Mouse (Mus musculus) erythroblast, adult 5-6 weeks (primary cell): Measurements from ENCODE around the gene Tspan3. TPM values are rescaled to one million over a fixed set of nuclear protein-coding genes. Genes with fewer than 3 reads are reported as not detected.

ENCODE experiments used
- ATAC-seq: replicated peaks from 2 replicates; pipeline ENCODE4 v1.8.0; 2016; ENCODE audit warnings: moderate number of reproducible peaks, mild to moderate bottlenecking, moderate TSS enrichment, inconsistent platforms; ENCODE audit not compliant: poor library complexity, low FRiP score, severe bottlenecking
- total RNA-seq, 2 experiments: library from RNA; stranded (forward) in 1 of 2; stranded (reverse) in 1 of 2; fragments of 150-400 nt in 1 of 2; fragments of 200-764, 138-1000 nt in 1 of 2; gene quantifications; 2 replicates each; pipeline versions ENCODE4 v1.2.3 to v1.2.4; 2015 to 2017; ENCODE audit warnings: low replicate concordance in 2 of 2

Gene Tspan3
- total RNA-seq, 2 experiments from 2014 or later = 6.9 to 18.2 TPM

DNA sequence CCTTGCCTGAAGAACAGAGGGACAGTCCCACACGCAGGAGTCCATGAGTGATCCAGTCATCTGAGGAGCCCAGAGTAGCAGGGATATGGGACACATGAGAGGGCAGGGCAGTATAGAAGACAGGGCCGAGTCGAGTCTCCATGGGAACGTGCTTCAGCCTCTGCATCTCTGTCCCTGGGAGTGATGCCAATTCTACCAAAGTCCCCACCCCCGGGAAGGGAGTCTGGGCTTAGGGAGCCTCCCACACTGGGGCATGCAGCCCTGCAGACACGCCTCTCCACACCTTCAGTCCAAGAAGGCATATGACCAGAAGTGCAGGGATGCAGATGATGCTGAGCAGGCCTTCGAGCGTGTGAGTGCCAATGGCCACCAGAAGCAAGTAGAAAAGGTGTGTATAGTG, 42.3 kb downstream of the Tspan3 start:
- ATAC-seq = no peak

DNA sequence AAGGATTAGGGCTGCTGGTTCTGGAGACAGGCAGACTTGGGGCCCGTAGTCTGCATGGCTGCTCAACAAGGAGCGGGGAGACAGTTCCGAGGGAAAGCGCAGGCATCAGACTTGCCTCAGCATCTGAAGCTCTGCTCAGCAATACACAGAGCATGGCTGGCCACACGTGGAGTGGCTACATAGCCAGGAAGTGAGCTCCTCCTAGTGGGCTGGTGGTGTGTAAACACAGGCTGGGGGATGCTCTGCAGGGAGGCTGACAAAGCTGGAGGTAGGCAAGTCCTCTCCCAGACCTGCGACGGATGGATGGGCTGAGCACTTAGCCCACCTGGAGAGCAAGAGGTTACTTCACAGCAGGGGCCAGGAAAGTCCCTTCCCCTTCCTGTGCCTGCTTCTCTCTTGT, 44.2 kb downstream of the Tspan3 start:
- no peak for ATAC-seq

DNA sequence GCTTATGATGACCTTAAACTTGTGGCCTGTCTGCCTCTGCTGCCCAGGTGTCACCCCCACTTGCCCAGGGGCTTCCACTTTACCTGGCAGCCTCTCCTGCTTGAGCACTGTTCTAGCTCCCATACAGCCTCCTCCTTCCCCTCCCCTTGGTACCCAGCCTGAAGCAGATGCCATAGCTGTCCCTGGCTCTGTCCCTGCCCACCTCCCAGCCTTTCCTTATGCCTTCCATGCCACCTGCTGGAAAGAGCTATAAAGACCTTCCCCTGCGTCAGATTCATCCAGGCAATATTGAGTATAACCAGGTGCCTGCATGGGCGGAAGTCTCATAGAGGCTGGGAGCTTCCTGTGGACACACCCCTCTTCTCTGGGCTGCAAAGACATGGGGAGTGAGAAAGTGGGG, 45.6 kb downstream of the Tspan3 start:
- no peak for ATAC-seq

DNA sequence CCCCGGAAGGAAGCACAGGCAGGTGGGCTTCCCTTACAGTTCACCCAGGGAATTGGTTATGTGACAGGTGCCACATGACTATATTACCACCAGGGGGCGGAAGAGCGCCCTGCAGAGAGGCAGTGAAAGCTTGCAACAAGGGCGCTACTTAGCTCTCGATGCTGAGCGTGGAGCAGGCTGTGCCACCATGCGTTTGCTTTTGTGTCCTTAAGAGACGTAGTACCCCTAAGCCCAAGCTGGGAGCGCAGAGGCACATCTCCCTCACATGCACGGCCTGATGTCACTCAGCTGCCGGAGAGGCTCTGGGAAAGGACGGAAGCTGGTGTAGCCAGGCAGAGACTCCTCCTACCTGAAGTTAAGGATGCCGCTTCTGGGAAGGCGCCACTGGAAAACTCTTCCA, 46.7 kb downstream of the Tspan3 start:
- ATAC-seq = 0 out of 2 replicates have a peak, but pooled peaks have one; percentile 60

DNA sequence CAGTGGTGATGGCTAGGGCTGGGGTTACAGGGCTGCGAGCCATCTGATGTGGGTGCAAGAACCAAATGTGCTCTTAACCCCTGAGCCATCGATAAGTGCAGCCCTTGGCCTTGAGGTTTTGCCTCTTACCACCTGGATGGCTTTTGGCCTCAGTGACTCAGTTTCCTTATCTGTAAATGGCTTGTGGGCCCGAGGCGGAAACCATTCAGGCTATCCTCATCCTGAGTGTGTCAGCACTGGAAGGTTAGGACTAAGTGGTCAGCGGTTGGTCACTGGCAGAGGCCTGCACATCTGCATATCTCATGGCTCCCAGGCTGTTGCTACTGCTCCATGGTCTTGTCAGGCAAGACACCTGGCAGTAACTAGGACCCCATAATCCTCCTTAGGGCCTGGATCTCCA, 47.2 kb downstream of the Tspan3 start:
- no peak for ATAC-seq

DNA sequence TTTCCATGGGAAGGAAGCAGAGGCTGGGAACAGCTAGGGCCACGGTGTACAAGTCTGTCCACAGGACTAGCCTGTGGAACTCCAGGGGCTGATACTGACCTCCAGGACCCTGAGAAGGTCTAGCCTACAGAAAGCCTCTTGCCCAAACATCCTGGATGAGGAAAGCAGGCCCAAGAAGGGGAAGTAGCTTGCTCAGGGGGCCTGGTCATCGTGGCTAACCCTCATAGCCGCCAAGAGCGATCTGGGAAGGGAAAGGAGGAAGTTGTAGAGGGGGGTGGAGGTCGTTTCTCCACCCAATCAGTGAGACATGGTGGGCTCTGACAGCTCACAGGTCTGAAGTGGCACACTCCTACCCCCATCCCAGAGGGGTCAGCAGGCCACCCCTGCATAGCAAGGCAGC, 57.1 kb downstream of the Tspan3 start:
- no peak for ATAC-seq

DNA sequence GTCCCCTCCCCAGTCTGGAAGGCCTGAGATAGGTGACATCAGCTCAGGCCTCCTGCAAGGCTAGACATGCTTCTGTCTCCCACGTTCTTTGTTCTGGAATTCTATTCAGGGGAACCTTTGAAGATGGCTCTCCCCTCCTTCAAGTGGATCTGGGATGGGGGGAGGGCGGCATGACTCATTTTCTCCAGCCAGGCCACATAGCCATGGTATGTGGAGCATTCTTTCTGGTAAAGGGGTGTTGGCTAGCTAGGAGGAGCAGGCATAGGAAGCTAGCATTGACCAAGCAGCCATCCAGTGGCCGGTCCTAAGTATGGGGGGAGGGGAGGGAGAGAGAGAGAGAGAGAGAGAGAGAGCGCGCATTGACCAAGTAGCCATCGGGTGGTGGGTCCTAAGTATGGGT, 57.8 kb downstream of the Tspan3 start:
- no peak for ATAC-seq

DNA sequence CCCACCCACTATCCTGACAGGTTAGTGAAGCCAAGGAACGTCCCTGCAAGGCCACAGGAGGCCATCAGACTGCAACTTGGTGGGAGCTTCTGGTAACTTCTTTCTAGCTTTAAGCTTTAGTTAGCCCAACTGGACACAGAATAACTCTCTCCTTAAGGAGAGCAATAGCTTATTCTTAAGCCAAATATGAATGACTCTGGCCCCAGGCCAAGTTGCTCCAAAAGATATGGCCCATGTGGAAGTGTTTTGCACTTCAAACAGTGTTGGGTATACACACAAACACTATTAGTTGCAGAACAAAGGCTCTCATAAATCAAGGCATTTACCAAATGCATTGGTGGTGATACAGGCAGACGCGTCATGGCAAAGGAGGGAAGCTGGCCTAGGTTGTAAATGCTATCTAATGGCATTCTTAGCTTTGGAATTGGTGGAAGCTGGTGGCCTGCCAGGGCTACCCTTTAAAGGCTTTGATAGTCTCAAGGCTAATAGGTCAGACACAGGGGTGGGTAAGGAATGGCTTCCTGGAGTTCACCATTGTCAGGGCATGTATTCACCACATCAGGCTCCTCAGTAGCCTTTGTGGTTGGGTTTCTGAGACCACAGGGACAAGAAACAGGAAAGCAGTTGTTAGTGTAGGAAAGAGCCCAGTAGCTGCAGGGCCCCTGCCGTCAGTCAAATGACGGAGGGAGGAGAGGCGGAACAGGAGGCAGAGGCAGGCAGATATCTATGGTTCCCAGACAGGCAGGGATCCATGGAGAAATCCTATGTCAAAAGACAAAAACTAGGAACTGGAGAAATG, 58.8 kb downstream of the Tspan3 start:
- no peak for ATAC-seq

DNA sequence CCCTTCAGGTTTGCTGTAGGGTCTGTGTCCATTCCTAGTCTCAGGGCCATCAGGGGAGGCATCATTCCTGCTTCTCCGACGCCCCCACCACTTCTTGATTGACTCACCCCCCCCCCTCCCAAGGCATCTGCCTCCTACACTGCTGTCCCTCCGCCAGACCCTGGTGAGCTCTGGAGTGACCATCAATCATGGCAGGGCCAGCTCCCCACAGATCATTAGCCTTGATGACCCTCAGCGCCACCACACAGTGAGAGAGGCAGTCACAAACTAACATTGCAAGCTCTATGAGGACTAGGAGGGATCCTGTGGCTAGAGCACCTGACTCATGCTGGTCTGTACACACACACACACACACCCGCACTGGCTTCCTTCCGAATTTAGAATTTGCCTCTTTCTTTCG, 60.4 kb downstream of the Tspan3 start:
- no peak for ATAC-seq

DNA sequence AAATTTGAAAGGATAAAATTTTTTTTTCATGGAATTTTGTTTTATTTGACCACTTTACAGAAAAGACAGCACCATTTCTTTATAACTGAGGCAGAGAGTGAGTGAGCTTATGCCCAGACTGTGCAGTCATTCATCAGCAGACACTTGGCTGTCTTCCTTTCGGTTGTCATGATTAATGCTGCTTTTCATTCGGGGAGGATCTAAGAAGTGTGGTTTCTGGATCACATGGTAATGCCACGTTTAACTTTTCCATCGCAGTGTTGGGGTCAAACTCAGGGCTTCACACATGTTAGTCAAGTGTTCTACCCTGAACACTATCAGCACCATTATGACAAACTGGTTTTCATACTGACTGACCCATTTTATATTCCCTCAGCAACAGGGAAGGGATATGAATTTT, 64.3 kb downstream of the Tspan3 start:
- ATAC-seq = no peak

DNA sequence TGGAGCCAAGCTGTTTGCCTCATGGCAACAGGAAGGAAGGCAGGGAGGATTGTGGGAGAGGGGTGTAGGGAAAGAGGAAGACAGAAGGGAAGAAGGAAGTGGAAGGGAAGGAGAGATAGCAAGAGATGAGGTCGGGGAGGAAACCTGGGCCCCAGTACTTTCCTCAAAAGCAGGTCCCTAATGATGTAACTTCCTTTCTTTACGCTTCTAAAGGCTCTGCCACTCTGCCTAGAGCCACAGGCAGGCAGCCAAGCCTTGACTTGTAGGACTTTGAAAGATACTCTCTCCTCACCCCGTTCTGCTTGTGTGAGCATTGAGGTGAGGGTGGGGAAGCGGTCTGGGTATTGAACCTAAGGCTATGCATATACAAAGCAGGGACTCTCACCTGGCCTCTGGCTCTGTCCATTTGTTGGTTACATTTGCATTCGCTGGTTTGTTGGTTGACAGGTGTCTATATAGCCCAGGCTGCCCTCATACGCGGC, 65.2 kb downstream of the Tspan3 start:
- no peak for ATAC-seq

DNA sequence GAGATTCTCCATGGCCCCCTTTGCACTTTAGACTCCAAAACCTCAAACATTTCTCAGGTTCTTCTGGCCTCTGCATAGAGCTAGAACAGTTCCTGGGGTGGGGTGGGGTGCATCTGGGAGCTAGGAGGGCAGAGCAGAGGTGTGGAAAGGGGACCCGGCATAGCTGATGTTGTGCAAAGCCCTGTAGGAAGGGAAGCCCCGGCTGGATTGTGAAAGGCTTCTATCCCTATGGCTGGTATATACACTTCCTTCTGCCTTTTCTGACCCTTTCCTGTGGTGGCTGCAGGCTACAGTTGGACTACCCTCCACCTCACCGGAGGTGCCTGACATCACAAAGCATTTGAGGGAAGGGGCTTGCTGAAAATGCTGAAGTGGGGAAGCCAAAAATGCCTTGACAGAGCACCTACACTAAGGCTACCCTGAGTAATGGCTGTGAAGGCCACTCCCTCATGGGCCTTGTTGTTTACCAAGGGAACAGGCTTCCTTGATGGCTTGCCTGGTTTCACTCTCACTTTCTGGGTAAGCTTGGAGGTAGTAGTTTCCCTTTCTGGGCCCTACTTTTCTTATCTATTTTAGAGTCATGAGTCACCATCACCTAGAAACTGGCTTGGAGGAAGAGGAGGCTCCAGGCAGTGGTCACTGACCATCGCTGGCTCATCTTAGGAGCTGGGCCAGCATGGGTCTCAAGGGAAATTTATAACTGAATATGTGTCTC, 67.5 kb downstream of the Tspan3 start:
- ATAC-seq = no peak

DNA sequence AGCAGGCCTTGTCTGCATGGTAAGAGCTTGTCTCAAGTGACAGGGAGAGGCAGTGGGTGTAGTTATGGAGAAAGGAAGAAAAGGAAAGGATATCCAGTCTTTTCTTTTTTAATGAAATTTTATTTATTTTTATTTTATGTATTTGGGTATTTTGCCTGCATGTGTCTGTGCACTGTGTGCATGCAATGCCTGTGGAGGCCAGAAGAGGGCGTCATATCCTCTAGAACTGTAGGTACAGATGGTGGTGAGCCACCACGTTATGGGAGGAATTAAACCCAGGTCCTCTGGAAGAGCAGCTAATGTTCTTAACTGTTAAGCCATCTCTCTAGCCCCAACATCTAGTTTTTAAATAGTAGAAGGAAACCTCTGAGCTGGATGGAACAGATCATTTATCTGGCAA, 73.2 kb downstream of the Tspan3 start:
- ATAC-seq = no peak

DNA sequence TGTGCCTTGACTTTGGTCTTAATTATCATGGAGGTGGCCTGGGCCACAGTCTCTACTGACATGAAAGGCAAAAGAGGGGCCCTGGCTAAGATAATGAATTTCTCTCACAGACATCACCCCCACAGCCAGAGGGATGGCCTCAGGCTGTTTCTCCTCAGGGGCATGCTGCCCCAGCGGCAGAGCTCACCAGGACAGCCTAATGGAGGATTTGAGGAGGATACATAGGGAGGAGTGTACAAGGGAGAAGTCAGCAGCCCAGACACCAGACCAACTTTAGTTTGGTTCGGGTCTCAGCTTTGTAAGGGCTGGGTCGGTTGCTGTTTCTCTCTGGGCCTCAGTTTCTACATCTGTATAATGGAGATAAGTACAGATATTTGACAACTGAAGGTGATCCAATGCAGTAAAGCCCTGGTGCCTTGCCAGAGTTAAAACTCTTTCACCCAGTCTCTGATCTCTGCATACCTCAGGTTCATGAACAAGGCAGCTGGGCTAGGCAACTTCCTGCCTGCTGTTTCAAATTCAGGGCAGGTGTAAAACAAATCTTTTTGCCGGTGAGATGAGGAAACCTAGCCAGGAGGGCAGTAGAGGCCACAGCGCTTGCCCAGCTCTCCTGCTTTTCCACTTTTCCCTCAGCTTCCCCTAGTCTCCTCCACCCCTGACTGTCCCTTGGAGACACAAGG, 74.6 kb downstream of the Tspan3 start:
- ATAC-seq = no peak

DNA sequence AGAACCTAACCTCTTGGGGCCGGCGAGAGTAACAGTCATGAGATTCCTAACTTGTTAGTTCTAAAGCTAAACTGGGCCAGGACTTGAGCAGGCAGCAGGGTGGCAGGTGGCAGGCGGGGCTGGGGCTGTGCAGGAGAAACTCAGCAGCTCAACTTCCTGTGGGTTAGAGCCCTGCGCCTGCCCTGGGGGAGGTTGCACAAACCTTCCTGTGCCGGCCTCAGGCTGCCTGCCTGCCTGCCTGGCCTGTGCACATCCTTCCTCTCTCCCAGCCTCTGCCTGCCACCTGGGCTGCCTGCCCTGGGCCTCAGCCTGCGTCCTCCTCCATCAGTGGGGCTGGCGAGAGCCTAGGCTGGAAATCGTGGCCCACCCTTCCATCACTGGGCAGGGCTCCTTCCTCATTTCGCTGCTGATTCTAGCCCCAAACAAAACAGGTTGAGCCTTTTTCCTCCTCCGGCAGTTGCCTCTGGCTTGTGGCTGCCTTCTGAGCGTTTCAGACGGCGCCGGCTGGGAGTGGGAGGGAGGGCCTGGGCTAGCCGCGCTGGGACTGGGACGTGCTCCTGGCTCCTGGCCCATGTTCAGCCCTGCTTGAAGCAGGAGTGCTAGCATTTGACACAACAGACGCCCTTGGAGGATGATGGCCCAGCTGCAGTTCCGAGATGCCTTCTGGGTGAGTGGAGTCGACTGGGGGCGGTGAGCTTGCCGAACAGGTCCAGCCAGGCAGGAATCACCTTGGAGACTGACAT, 75.3 kb downstream of the Tspan3 start, which contains the start of gene Pstpip1:
Gene Pstpip1 (plus strand): TSS at position 185 of the 743 bp plus-strand sequence.
- ATAC-seq = no peak

DNA sequence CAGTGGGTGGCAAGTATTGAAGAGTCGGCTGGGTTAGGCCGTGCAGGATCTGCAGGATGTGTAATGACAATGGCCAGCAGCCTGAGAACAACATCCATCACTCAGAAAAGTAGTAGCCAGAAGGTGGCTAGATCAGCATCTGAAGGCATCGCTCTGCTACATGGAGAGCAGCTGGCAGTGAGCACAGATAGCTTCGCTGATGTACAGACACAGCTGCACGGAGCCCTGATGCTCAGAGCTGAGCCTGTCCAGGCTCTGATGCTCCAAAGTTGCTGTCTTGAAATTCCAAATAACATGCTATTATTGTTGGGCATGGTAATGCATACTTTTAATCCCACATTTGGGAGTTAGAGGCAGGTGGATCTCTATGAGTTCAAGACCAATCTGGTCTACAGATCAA, 78.8 kb downstream of the Tspan3 start:
- ATAC-seq = no peak
